12 mouse cellular contexts compared by ENCODE assay signal in the genomic region with DNA sequence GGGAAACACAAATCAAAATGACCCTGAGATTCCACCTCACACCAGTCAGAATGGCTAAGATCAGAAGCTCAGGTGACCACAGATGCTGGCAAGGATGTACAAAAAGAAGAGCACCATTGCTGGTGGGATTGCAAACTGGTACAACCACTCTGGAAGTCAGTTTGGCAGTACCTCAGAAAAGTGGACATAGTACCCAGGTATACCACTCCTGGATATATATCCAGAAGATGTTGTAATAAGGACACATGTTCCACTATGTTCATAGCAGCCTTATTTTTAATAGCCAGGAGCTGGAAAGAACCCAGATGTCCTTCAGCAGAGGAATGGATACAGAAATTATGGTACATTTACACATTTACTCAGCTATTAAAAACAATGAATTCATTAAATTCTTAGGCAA. TPM values are rescaled to one million over a fixed set of nuclear protein-coding genes. Genes with fewer than 3 reads are reported as not detected.
"Had no signal": no experiment of that assay in that cellular context is flagged by ENCODE, and none has a peak within 500 bp of the region (broad histone marks: within the 10 kb centered on the region; RNA-seq: fewer than 3 reads in every experiment).

No protein-coding gene starts in this region.

RNA-seq across cellular contexts. Expression of gene Speer4d, which starts 20.0 kb away (rescaled TPM):
- polyA plus RNA-seq: liver, embryonic 16.5 days; lung, embryonic 14.5 days; lung, embryonic 16.5 days; midbrain, embryonic 10.5 days; midbrain, embryonic 13.5 days; midbrain, embryonic 15.5 days; midbrain, postnatal 0 days; neural tube, embryonic 12.5 days; neural tube, embryonic 14.5 days; spleen, adult 2 months; stomach, embryonic 15.5 days; thymus, postnatal 0 days had no signal

RNA-seq across cellular contexts. Expression of gene Gm21083, which starts 21.7 kb away (rescaled TPM):
- polyA plus RNA-seq: liver, embryonic 16.5 days; lung, embryonic 14.5 days; lung, embryonic 16.5 days; midbrain, embryonic 10.5 days; midbrain, embryonic 13.5 days; midbrain, embryonic 15.5 days; midbrain, postnatal 0 days; neural tube, embryonic 12.5 days; neural tube, embryonic 14.5 days; spleen, adult 2 months; stomach, embryonic 15.5 days had no signal

RNA-seq across cellular contexts. Expression of gene 4930572O03Rik, which starts 58.0 kb away (rescaled TPM):
- polyA plus RNA-seq: liver, embryonic 16.5 days; lung, embryonic 14.5 days; lung, embryonic 16.5 days; midbrain, embryonic 10.5 days; midbrain, embryonic 13.5 days; midbrain, embryonic 15.5 days; midbrain, postnatal 0 days; neural tube, embryonic 12.5 days; neural tube, embryonic 14.5 days; spleen, adult 2 months; stomach, embryonic 15.5 days; thymus, postnatal 0 days had no signal
